Mouse (Mus musculus) lung, postnatal 0 days (tissue): Measurements from ENCODE around the gene Ano4.

Experiments
- CTCF ChIP-seq: IDR thresholded peaks from 2 replicates; pipeline ENCODE4 v1.5.1; 2016; ENCODE audit warnings: antibody characterized with exemption, mild to moderate bottlenecking
- EP300 ChIP-seq: IDR thresholded peaks from 2 replicates; pipeline ENCODE4 v1.6.1; 2016; ENCODE audit warnings: antibody characterized with exemption, mild to moderate bottlenecking, control low read depth

DNA sequence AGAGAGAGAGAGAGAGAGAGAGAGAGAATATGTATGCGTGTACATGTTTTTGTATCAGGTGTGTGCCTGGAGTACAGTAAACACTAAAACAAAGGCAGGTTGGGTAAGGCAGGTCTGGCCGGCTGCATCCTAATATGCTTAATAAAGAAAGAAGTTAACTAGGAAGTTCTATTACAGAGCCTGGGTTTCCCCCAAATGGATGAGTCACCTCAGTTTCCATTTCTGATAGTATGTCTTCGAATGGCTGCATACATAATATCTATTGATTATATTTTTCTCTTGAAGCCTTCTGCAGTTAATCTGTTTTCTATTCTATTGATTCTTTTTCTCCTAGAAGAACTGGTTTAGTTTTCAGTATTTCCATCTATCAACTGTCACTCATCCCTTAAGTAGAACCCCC, 41.9 kb upstream of the Ano4 start:
- TF ChIP-seq EP300 = no peak
- no peak for TF ChIP-seq CTCF
